Comparison of ENCODE assay signal across 8 mouse cellular contexts in genomic region chr2:142057889-142058750, GRCm38 (mm10).
DNase-seq lines count a peak whose midpoint lies in the region; ATAC-seq and TF ChIP-seq lines count a peak whose summit lies in the region.

No protein-coding gene starts in this region.

- H3K27me3 ChIP-seq in cerebellum, adult 2 months (ENCODE audit: control insufficient read depth, insufficient read depth, low read length): no peaks in the 10 kb centered on the region
- no peaks in the 10 kb centered on the region for H3K27me3 ChIP-seq in forebrain, embryonic 15.5 days
- H3K27me3 ChIP-seq in intestine, embryonic 14.5 days (replicated peaks; ENCODE audit: control insufficient read depth, insufficient read depth, low read length): no peaks in the 10 kb centered on the region
- no peaks in the 10 kb centered on the region for H3K27me3 ChIP-seq in midbrain, embryonic 15.5 days (replicated peaks)

- no peaks in the 10 kb centered on the region for H3K36me3 ChIP-seq in forebrain, embryonic 15.5 days
- H3K36me3 ChIP-seq in intestine, embryonic 14.5 days (ENCODE audit: control insufficient read depth, insufficient read depth, low read length): no peaks in the 10 kb centered on the region
- H3K36me3 ChIP-seq in midbrain, embryonic 15.5 days (replicated peaks): no peaks in the 10 kb centered on the region

- no peak overlapping the region for H3K4me3 ChIP-seq in cerebellum, adult 2 months (replicated peaks; ENCODE audit: insufficient read depth, low read depth, low read length)
- H3K4me3 ChIP-seq in forebrain, embryonic 15.5 days: no peak overlapping the region
- H3K4me3 ChIP-seq in intestine, embryonic 14.5 days (ENCODE audit: low read depth, low read length): no peak overlapping the region
- H3K4me3 ChIP-seq in midbrain, embryonic 15.5 days: no peak overlapping the region

- peaks cover 12% of the 10 kb centered on the region for H3K4me1 ChIP-seq in cerebellum, adult 2 months (ENCODE audit: control insufficient read depth, insufficient read depth, low read length)
- peaks cover 21% of the 10 kb centered on the region for H3K4me1 ChIP-seq in forebrain, embryonic 15.5 days
- H3K4me1 ChIP-seq in intestine, embryonic 14.5 days (replicated peaks; ENCODE audit: control insufficient read depth, insufficient read depth, low read length): peaks cover 4% of the 10 kb centered on the region; the same call in 1 of the 2 replicates
- H3K4me1 ChIP-seq in midbrain, embryonic 15.5 days: peaks cover 12% of the 10 kb centered on the region

- peak overlapping the region; percentile 36; the same call in 1 of the 2 replicates for H3K27ac ChIP-seq in cerebellum, adult 2 months (ENCODE audit: insufficient read depth, low read length)
- H3K27ac ChIP-seq in forebrain, embryonic 15.5 days (replicated peaks): peak overlapping the region; percentile 81
- H3K27ac ChIP-seq in intestine, embryonic 14.5 days (ENCODE audit: low read depth): peak overlapping the region; percentile 30; the same call in 1 of the 2 replicates
- peak overlapping the region; percentile 57 for H3K27ac ChIP-seq in midbrain, embryonic 15.5 days

- H3K9ac ChIP-seq in forebrain, embryonic 15.5 days (replicated peaks): no peak overlapping the region; the same call in 1 of the 2 replicates
- no peak overlapping the region for H3K9ac ChIP-seq in intestine, embryonic 14.5 days (ENCODE audit: low read length)
- H3K9ac ChIP-seq in midbrain, embryonic 15.5 days: no peak overlapping the region

- TF ChIP-seq CTCF in cerebellum, adult 2 months (IDR thresholded peaks at IDR 0.05; ENCODE audit: borderline replicate concordance, insufficient read depth, low read depth, low read length): no peak

- 31% methylated on average over 14 of the region's 14 CpGs for WGBS in cerebellum, adult 2 months
- WGBS in forebrain, embryonic 15.5 days: 23% methylated on average over 14 of the region's 14 CpGs
- 21% methylated on average over 14 of the region's 14 CpGs for WGBS in intestine, embryonic 14.5 days
- 27% methylated on average over 14 of the region's 14 CpGs for WGBS in midbrain, embryonic 15.5 days

- peak; percentile 94 for ATAC-seq in forebrain, embryonic 15.5 days (replicated peaks)
- ATAC-seq in intestine, embryonic 14.5 days (replicated peaks; ENCODE audit: low FRiP score, low TSS enrichment, low read depth): peak; percentile 60; the same call in 1 of the 2 replicates
- ATAC-seq in midbrain, embryonic 15.5 days (replicated peaks): peak; percentile 85

- no peak for TF ChIP-seq POLR2A in cerebellum, adult 2 months (IDR thresholded peaks at IDR 0.05; ENCODE audit: borderline replicate concordance, insufficient read depth, low read length)

- H3K9me3 ChIP-seq in forebrain, embryonic 15.5 days: no peaks in the 10 kb centered on the region
- no peaks in the 10 kb centered on the region for H3K9me3 ChIP-seq in intestine, embryonic 14.5 days (ENCODE audit: control insufficient read depth, low read length)
- H3K9me3 ChIP-seq in midbrain, embryonic 15.5 days: no peaks in the 10 kb centered on the region

- DNase-seq in layer of hippocampus, adult 11-12 months (ENCODE audit: low spot score): peak; percentile 4
- DNase-seq in layer of hippocampus, adult 9-10 months (ENCODE audit: low spot score): no peak
- DNase-seq in cerebellum, adult 2 months: peak; percentile 39 to 56
- DNase-seq in intestine, embryonic 14.5 days (ENCODE audit: low spot score): peak; percentile 58
- no peak for DNase-seq in spleen, adult 12 weeks (ENCODE audit: low spot score)
- no peak for DNase-seq in urinary bladder, adult 18-20 months (ENCODE audit: low spot score in 2 of 2)

- peak overlapping the region; percentile 26 for H3K4me2 ChIP-seq in forebrain, embryonic 15.5 days (replicated peaks)
- peak overlapping the region; percentile 40 for H3K4me2 ChIP-seq in intestine, embryonic 14.5 days (ENCODE audit: low read length)
- peak overlapping the region; percentile 26 for H3K4me2 ChIP-seq in midbrain, embryonic 15.5 days

Comparison
In these comparisons a context has a peak if more than half of its experiments do, and no peak if none do; other contexts are left out.
1. DNase-seq: peak in layer of hippocampus, adult 11-12 months (single experiment), cerebellum, adult 2 months (2 of 2) and intestine, embryonic 14.5 days (single experiment); none in layer of hippocampus, adult 9-10 months (single experiment), spleen, adult 12 weeks (single experiment) and urinary bladder, adult 18-20 months (0 of 2).
2. H3K27ac ChIP-seq: peak in every context shown above with its lines; median percentile 81 in forebrain, embryonic 15.5 days; 57 in midbrain, embryonic 15.5 days; 36 in cerebellum, adult 2 months; 30 in intestine, embryonic 14.5 days.
3. Peak in every context shown above with its lines, with median percentiles within 50 percentile points of each other: ATAC-seq and H3K4me2 ChIP-seq.